Mouse (Mus musculus): Measurements from ENCODE around the gene D7Ertd443e. TPM values are rescaled to one million over a fixed set of nuclear protein-coding genes. Genes with fewer than 3 reads are reported as not detected.

The D7Ertd443e gene
- polyA plus RNA-seq, 1 experiment from 2014 or later, result 0.06 TPM

- no peak overlapping the region for H3K9ac ChIP-seq (ENCODE audit: low read depth, low read length)
- WGBS, result 63% methylated on average over 10 of the region's 10 CpGs
- H3K4me3 ChIP-seq (ENCODE audit: low read length), result no peak overlapping the region
- H3K27me3 ChIP-seq (replicated peaks; ENCODE audit: control insufficient read depth, insufficient read depth, low read length), result no peaks in the 10 kb centered on the region
- H3K9me3 ChIP-seq (ENCODE audit: control insufficient read depth, low read length), result no peaks in the 10 kb centered on the region
- no peak overlapping the region for H3K27ac ChIP-seq (ENCODE audit: low read depth, low read length)
- H3K36me3 ChIP-seq (ENCODE audit: control insufficient read depth, insufficient read depth, low read length), result no peaks in the 10 kb centered on the region
- ATAC-seq, result no peak
- no peak overlapping the region for H3K4me2 ChIP-seq (ENCODE audit: low read length)
- no peaks in the 10 kb centered on the region for H3K4me1 ChIP-seq (ENCODE audit: control insufficient read depth, insufficient read depth, low read depth, low read length)
Measured at GRCm38 (mm10) chr7:134320979-134321378, 64.5 kb downstream of the D7Ertd443e start.

GRCm38 (mm10) chr7:134302084-134302483, 83.4 kb downstream of the D7Ertd443e start:
- no peak overlapping the region for H3K27ac ChIP-seq (ENCODE audit: low read depth, low read length)
- 88% methylated on average over 3 of the region's 3 CpGs for WGBS
- no peaks in the 10 kb centered on the region for H3K27me3 ChIP-seq (replicated peaks; ENCODE audit: control insufficient read depth, insufficient read depth, low read length)
- no peak overlapping the region for H3K9ac ChIP-seq (ENCODE audit: low read depth, low read length)
- H3K9me3 ChIP-seq (ENCODE audit: control insufficient read depth, low read length), result no peaks in the 10 kb centered on the region
- no peak for ATAC-seq
- H3K4me1 ChIP-seq (ENCODE audit: control insufficient read depth, insufficient read depth, low read depth, low read length), result no peaks in the 10 kb centered on the region
- no peak overlapping the region for H3K4me2 ChIP-seq (ENCODE audit: low read length)
- H3K36me3 ChIP-seq (ENCODE audit: control insufficient read depth, insufficient read depth, low read length), result no peaks in the 10 kb centered on the region
- H3K4me3 ChIP-seq (ENCODE audit: low read length), result no peak overlapping the region

- no peak overlapping the region for H3K4me3 ChIP-seq (ENCODE audit: low read length)
- H3K27me3 ChIP-seq (replicated peaks; ENCODE audit: control insufficient read depth, insufficient read depth, low read length), result no peaks in the 10 kb centered on the region
- no peak overlapping the region for H3K9ac ChIP-seq (ENCODE audit: low read depth, low read length)
- no peak overlapping the region for H3K27ac ChIP-seq (ENCODE audit: low read depth, low read length)
- ATAC-seq, result no peak
- no peaks in the 10 kb centered on the region for H3K9me3 ChIP-seq (ENCODE audit: control insufficient read depth, low read length)
- no peak overlapping the region for H3K4me2 ChIP-seq (ENCODE audit: low read length)
- WGBS, result 53% methylated on average over 8 of the region's 8 CpGs
- H3K4me1 ChIP-seq (ENCODE audit: control insufficient read depth, insufficient read depth, low read depth, low read length), result no peaks in the 10 kb centered on the region
- no peaks in the 10 kb centered on the region for H3K36me3 ChIP-seq (ENCODE audit: control insufficient read depth, insufficient read depth, low read length)
Measured at GRCm38 (mm10) chr7:134301285-134301684, 84.2 kb downstream of the D7Ertd443e start.

GRCm38 (mm10) chr7:134292750-134293149, 92.7 kb downstream of the D7Ertd443e start:
- H3K9me3 ChIP-seq (ENCODE audit: control insufficient read depth, low read length), result peaks cover 5% of the 10 kb centered on the region; the same call in 1 of the 2 replicates
- 87% methylated on average over 3 of the region's 3 CpGs for WGBS
- no peaks in the 10 kb centered on the region for H3K4me1 ChIP-seq (ENCODE audit: control insufficient read depth, insufficient read depth, low read depth, low read length)
- H3K36me3 ChIP-seq (ENCODE audit: control insufficient read depth, insufficient read depth, low read length), result no peaks in the 10 kb centered on the region
- no peak overlapping the region for H3K27ac ChIP-seq (ENCODE audit: low read depth, low read length)
- no peak overlapping the region for H3K4me2 ChIP-seq (ENCODE audit: low read length)
- no peaks in the 10 kb centered on the region for H3K27me3 ChIP-seq (replicated peaks; ENCODE audit: control insufficient read depth, insufficient read depth, low read length)
- H3K4me3 ChIP-seq (ENCODE audit: low read length), result no peak overlapping the region
- H3K9ac ChIP-seq (ENCODE audit: low read depth, low read length), result no peak overlapping the region
- ATAC-seq, result no peak

- WGBS, result 52% methylated on average over 7 of the region's 7 CpGs
- no peak for ATAC-seq
- Histone ChIP-seq H3K9ac (ENCODE audit: low read depth, low read length) (no peak overlapping the region), H3K9me3 (ENCODE audit: control insufficient read depth, low read length) (peaks cover 5% of the 10 kb centered on the region; the same call in 1 of the 2 replicates), H3K4me2 (ENCODE audit: low read length) (no peak overlapping the region), H3K4me3 (ENCODE audit: low read length) (no peak overlapping the region), H3K36me3 (ENCODE audit: control insufficient read depth, insufficient read depth, low read length) (no peaks in the 10 kb centered on the region), H3K4me1 (ENCODE audit: control insufficient read depth, insufficient read depth, low read depth, low read length) (no peaks in the 10 kb centered on the region), H3K27me3 (replicated peaks; ENCODE audit: control insufficient read depth, insufficient read depth, low read length) (no peaks in the 10 kb centered on the region), H3K27ac (ENCODE audit: low read depth, low read length) (no peak overlapping the region)
Measured at GRCm38 (mm10) chr7:134289611-134290301, 95.7 kb downstream of the D7Ertd443e start.

- H3K4me2 ChIP-seq (ENCODE audit: low read length), result no peak overlapping the region
- ATAC-seq, result no peak
- H3K36me3 ChIP-seq (ENCODE audit: control insufficient read depth, insufficient read depth, low read length), result no peaks in the 10 kb centered on the region
- peaks cover 4% of the 10 kb centered on the region; the same call in 1 of the 2 replicates for H3K9me3 ChIP-seq (ENCODE audit: control insufficient read depth, low read length)
- no peaks in the 10 kb centered on the region for H3K27me3 ChIP-seq (replicated peaks; ENCODE audit: control insufficient read depth, insufficient read depth, low read length)
- H3K4me3 ChIP-seq (ENCODE audit: low read length), result no peak overlapping the region
- 93% methylated on average over 5 of the region's 5 CpGs for WGBS
- H3K27ac ChIP-seq (ENCODE audit: low read depth, low read length), result no peak overlapping the region
- H3K9ac ChIP-seq (ENCODE audit: low read depth, low read length), result no peak overlapping the region
- no peaks in the 10 kb centered on the region for H3K4me1 ChIP-seq (ENCODE audit: control insufficient read depth, insufficient read depth, low read depth, low read length)
Measured at GRCm38 (mm10) chr7:134289126-134289525, 96.3 kb downstream of the D7Ertd443e start.

- H3K27ac ChIP-seq (ENCODE audit: low read depth, low read length), result no peak overlapping the region
- 70% methylated on average over 6 of the region's 6 CpGs for WGBS
- no peaks in the 10 kb centered on the region for H3K27me3 ChIP-seq (replicated peaks; ENCODE audit: control insufficient read depth, insufficient read depth, low read length)
- H3K9ac ChIP-seq (ENCODE audit: low read depth, low read length), result no peak overlapping the region
- no peaks in the 10 kb centered on the region for H3K4me1 ChIP-seq (ENCODE audit: control insufficient read depth, insufficient read depth, low read depth, low read length)
- no peak overlapping the region for H3K4me2 ChIP-seq (ENCODE audit: low read length)
- H3K4me3 ChIP-seq (ENCODE audit: low read length), result no peak overlapping the region
- ATAC-seq, result no peak
- no peaks in the 10 kb centered on the region for H3K9me3 ChIP-seq (ENCODE audit: control insufficient read depth, low read length)
- H3K36me3 ChIP-seq (ENCODE audit: control insufficient read depth, insufficient read depth, low read length), result no peaks in the 10 kb centered on the region
Measured at GRCm38 (mm10) chr7:134287570-134288222, 97.8 kb downstream of the D7Ertd443e start.

- WGBS, result 82% methylated on average over 5 of the region's 5 CpGs
- Histone ChIP-seq H3K4me2 (ENCODE audit: low read length) (no peak overlapping the region), H3K36me3 (ENCODE audit: control insufficient read depth, insufficient read depth, low read length) (no peaks in the 10 kb centered on the region), H3K4me1 (ENCODE audit: control insufficient read depth, insufficient read depth, low read depth, low read length) (no peaks in the 10 kb centered on the region), H3K27me3 (replicated peaks; ENCODE audit: control insufficient read depth, insufficient read depth, low read length) (no peaks in the 10 kb centered on the region), H3K9ac (ENCODE audit: low read depth, low read length) (no peak overlapping the region), H3K9me3 (ENCODE audit: control insufficient read depth, low read length) (no peaks in the 10 kb centered on the region), H3K4me3 (ENCODE audit: low read length) (no peak overlapping the region), H3K27ac (ENCODE audit: low read depth, low read length) (no peak overlapping the region)
- no peak for ATAC-seq
Measured at GRCm38 (mm10) chr7:134272956-134273355, 112.5 kb downstream of the D7Ertd443e start.

- Histone ChIP-seq H3K27ac (ENCODE audit: low read depth, low read length) (no peak overlapping the region), H3K9me3 (ENCODE audit: control insufficient read depth, low read length) (no peaks in the 10 kb centered on the region), H3K4me2 (ENCODE audit: low read length) (no peak overlapping the region), H3K36me3 (ENCODE audit: control insufficient read depth, insufficient read depth, low read length) (no peaks in the 10 kb centered on the region), H3K27me3 (replicated peaks; ENCODE audit: control insufficient read depth, insufficient read depth, low read length) (no peaks in the 10 kb centered on the region), H3K9ac (ENCODE audit: low read depth, low read length) (no peak overlapping the region), H3K4me1 (ENCODE audit: control insufficient read depth, insufficient read depth, low read depth, low read length) (no peaks in the 10 kb centered on the region), H3K4me3 (ENCODE audit: low read length) (no peak overlapping the region)
- 72% methylated on average over 4 of the region's 4 CpGs for WGBS
- ATAC-seq, result no peak
Measured at GRCm38 (mm10) chr7:134272421-134272820, 113.0 kb downstream of the D7Ertd443e start.
